Mouse (Mus musculus) megakaryocyte, embryonic 14.5 days (primary cell): ENCODE measurements around the gene Arl8a. TPM values are rescaled to one million over a fixed set of nuclear protein-coding genes. Genes with fewer than 3 reads are reported as not detected.

Experiments
- H3K27me3 ChIP-seq: replicated peaks from 2 replicates; pipeline ENCODE3; 2012; ENCODE audit warnings: inconsistent platforms
- H3K36me3 ChIP-seq: replicated peaks from 2 replicates; pipeline ENCODE3; 2012; ENCODE audit warnings: low read length, inconsistent platforms, mixed read lengths
- H3K4me1 ChIP-seq: 2 replicates; pipeline ENCODE4 v1.6.1; 2012; ENCODE audit warnings: inconsistent platforms
- H3K4me3 ChIP-seq: replicated peaks from 2 replicates; pipeline ENCODE3; 2012; ENCODE audit warnings: moderate library complexity, mild to moderate bottlenecking, inconsistent platforms
- H3K9me3 ChIP-seq: 2 replicates; pipeline ENCODE4 v1.6.1; 2012; ENCODE audit warnings: inconsistent platforms
- FLI1 ChIP-seq: IDR thresholded peaks from 2 replicates; pipeline ENCODE4 v1.6.1; 2012; ENCODE audit warnings: low read length, inconsistent platforms, mixed read lengths
- GATA1 ChIP-seq: IDR thresholded peaks from 3 replicates; pipeline ENCODE4 v1.6.1; 2012; ENCODE audit warnings: mixed read lengths, low read length, inconsistent platforms, borderline replicate concordance
- polyA plus RNA-seq: library from polyadenylated mRNA; stranded (reverse); fragments of >175 nt; gene quantifications from 2 replicates; pipeline ENCODE4 v1.2.3, GENCODE M21; 2012; ENCODE audit warnings: low replicate concordance; ENCODE audit not compliant: insufficient read depth

Gene Arl8a
- polyA plus RNA-seq, 1 experiment, result 96.0 TPM

GRCm38 (mm10) chr1:135162720-135163119, 16.1 kb downstream of the Arl8a start:
- TF ChIP-seq GATA1 (no peak), FLI1 (no peak)
- H3K9me3 ChIP-seq, result 0 out of 2 replicates have a peak, but pooled peaks cover 9% of the 10 kb centered on the region
- H3K36me3 ChIP-seq, result no peaks in the 10 kb centered on the region
- no peaks in the 10 kb centered on the region; the same call in 1 of the 2 replicates for H3K4me1 ChIP-seq
- no peak overlapping the region for H3K4me3 ChIP-seq
- peaks cover 59% of the 10 kb centered on the region for H3K27me3 ChIP-seq

- TF ChIP-seq FLI1, result no peak
- no peak for TF ChIP-seq GATA1
- H3K36me3 ChIP-seq, result no peaks in the 10 kb centered on the region
- H3K4me1 ChIP-seq, result no peaks in the 10 kb centered on the region; the same call in 1 of the 2 replicates
- H3K9me3 ChIP-seq, result no peaks in the 10 kb centered on the region
- H3K27me3 ChIP-seq, result peaks cover 48% of the 10 kb centered on the region
- no peak within 1 kb of the TSS for H3K4me3 ChIP-seq
These were observed 20.8 kb downstream of the Arl8a start, which contains the start of gene Gpr37l1 for GRCm38 (mm10) chr1:135167435-135167834. Gene Gpr37l1 (minus strand): TSS chr1:135167681.

DNA sequence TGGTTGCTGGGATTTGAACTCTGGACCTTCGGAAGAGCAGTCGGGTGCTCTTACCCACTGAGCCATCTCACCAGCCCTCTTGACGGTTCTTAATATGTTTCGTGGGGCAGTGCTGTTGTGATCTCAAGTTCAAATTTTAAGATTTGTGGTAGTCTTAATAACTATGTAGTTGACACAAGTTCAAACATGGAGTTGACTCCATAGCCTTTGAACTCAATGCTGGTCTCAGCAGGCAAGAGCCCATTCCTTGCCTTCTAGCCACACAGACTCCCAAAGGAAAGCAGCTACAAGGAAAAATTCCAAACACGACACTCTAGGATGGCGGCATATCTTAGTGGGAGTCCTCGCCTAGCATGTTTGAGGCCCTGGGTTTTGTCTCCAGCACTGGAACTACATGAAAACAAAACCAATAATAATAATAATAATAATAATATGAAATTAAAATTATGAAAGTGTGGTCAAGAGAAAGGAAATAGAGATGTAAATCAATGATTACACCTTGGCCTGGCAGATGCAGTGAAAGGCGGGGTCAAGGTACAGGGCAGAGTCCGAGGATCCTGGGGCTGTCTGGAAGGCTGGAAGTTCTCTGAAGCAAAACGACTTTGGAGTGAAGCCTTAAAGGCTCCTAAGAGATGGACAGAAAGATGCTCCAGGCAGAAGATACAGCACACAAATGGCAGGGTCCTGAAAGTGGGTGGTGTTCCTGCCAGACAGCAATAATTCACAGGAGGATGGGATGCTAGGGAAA, 22.0 kb downstream of the Arl8a start:
- H3K4me1 ChIP-seq, result no peaks in the 10 kb centered on the region; the same call in 1 of the 2 replicates
- no peak for TF ChIP-seq GATA1
- no peaks in the 10 kb centered on the region for H3K36me3 ChIP-seq
- peaks cover 51% of the 10 kb centered on the region for H3K27me3 ChIP-seq
- no peak overlapping the region for H3K4me3 ChIP-seq
- H3K9me3 ChIP-seq, result no peaks in the 10 kb centered on the region

DNA sequence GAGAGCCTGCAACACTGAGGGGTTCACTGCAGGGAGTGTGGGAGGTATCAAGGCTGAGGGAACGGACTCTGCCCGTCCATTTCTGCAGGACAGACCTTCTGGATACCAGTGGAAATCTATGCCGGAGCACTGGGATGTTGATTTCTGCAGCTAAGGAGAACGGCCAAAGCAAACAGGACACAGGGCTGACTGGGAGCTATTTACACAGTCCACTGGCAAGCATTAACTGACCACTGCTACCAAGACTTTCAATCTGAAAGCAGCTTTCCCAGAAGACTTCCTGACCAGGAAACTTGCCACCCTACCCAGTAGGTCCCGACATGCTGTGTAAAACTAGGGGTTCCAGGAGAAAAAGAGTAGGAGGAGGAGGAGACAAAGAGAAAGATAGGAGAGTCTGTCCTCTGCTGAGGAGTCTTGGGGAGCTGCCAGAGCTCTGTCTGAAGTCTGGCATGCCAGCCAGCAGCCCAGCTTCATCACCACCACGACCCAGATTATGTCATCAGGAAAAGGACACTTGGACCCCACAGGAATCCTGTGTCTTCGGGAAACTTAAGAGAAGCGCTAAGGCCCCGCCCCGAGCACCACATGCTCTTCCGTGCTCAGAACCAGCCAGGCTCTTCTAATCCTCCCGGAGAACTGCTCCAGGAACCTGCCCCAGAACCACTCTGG, 23.1 kb downstream of the Arl8a start:
- no peaks in the 10 kb centered on the region; the same call in 1 of the 2 replicates for H3K4me1 ChIP-seq
- no peak overlapping the region for H3K4me3 ChIP-seq
- H3K36me3 ChIP-seq, result no peaks in the 10 kb centered on the region
- no peaks in the 10 kb centered on the region for H3K9me3 ChIP-seq
- peaks cover 48% of the 10 kb centered on the region for H3K27me3 ChIP-seq
- no peak for TF ChIP-seq GATA1
- TF ChIP-seq FLI1, result no peak

- Histone ChIP-seq H3K4me3 (no peak overlapping the region), H3K9me3 (no peaks in the 10 kb centered on the region), H3K4me1 (no peaks in the 10 kb centered on the region; the same call in 1 of the 2 replicates), H3K27me3 (peaks cover 47% of the 10 kb centered on the region), H3K36me3 (no peaks in the 10 kb centered on the region)
- no peak for TF ChIP-seq FLI1
- TF ChIP-seq GATA1, result no peak
These were observed 23.7 kb downstream of the Arl8a start for GRCm38 (mm10) chr1:135170299-135170698.

GRCm38 (mm10) chr1:135171202-135171601, 24.6 kb downstream of the Arl8a start:
- Histone ChIP-seq H3K4me3 (no peak overlapping the region), H3K4me1 (no peaks in the 10 kb centered on the region; the same call in 1 of the 2 replicates), H3K36me3 (no peaks in the 10 kb centered on the region), H3K27me3 (peaks cover 45% of the 10 kb centered on the region), H3K9me3 (no peaks in the 10 kb centered on the region)
- TF ChIP-seq GATA1 (no peak), FLI1 (no peak)

DNA sequence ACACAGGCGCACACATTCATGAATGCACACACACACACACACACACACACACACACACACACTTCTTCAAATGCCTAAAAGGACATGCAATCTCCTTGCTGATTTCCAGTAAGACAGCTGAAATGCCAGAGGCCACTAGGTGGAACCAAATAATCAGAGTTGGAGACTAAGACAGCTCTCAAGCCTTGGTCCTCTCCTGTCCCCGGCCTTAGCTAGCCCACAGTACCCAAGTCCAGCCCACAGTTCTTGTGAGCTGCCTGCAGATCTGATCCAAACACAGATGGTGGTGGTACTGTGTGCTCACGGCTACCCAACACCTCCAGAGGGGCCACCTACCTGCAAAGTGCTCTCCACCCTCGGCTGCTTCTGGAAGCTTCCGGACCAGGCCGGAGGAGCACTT, 25.4 kb downstream of the Arl8a start:
- Histone ChIP-seq H3K27me3 (peaks cover 41% of the 10 kb centered on the region), H3K36me3 (no peaks in the 10 kb centered on the region)
- no peak for TF ChIP-seq GATA1

GRCm38 (mm10) chr1:135173311-135173710, 26.7 kb downstream of the Arl8a start:
- H3K4me1 ChIP-seq, result no peaks in the 10 kb centered on the region
- H3K9me3 ChIP-seq, result peaks cover 6% of the 10 kb centered on the region
- H3K36me3 ChIP-seq, result no peaks in the 10 kb centered on the region
- peaks cover 40% of the 10 kb centered on the region for H3K27me3 ChIP-seq
- no peak for TF ChIP-seq GATA1
- H3K4me3 ChIP-seq, result no peak overlapping the region

More for the DNA sequence above, 25.4 kb downstream of the Arl8a start:
- Histone ChIP-seq H3K4me1 (no peaks in the 10 kb centered on the region; the same call in 1 of the 2 replicates), H3K4me3 (no peak overlapping the region), H3K9me3 (no peaks in the 10 kb centered on the region)

GRCm38 (mm10) chr1:135175176-135175575, 28.6 kb downstream of the Arl8a start:
- no peaks in the 10 kb centered on the region for H3K36me3 ChIP-seq
- TF ChIP-seq GATA1, result no peak
- TF ChIP-seq FLI1, result no peak
- peaks cover 6% of the 10 kb centered on the region for H3K9me3 ChIP-seq
- peaks cover 38% of the 10 kb centered on the region for H3K27me3 ChIP-seq
- H3K4me1 ChIP-seq, result no peaks in the 10 kb centered on the region
- no peak overlapping the region for H3K4me3 ChIP-seq

DNA sequence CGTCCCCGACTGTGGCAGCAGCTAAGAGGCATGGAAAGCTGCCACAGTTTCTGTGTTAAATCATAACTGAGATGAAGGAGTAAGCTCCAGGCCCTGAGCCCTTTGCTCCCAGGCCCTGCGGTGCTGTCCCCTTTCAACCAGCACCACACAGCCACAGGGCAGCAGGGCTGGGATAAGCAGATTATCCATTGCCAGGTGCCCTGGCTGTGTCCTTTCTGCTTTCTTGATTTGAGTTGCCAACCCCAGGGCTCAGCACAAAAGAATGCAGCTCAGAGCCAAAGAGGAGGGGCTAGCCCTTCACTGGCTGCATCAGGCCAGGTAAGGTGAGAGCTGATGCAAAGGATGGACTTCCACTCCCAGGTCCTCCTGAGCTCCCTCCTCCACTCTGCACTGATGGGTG, 31.1 kb downstream of the Arl8a start:
- TF ChIP-seq GATA1 (no peak), FLI1 (no peak)

More for the DNA sequence above, 31.1 kb downstream of the Arl8a start:
- Histone ChIP-seq H3K27me3 (peaks cover 50% of the 10 kb centered on the region), H3K36me3 (no peaks in the 10 kb centered on the region), H3K9me3 (peaks cover 6% of the 10 kb centered on the region), H3K4me1 (peaks cover 7% of the 10 kb centered on the region), H3K4me3 (no peak overlapping the region)
